In the genomic region with DNA sequence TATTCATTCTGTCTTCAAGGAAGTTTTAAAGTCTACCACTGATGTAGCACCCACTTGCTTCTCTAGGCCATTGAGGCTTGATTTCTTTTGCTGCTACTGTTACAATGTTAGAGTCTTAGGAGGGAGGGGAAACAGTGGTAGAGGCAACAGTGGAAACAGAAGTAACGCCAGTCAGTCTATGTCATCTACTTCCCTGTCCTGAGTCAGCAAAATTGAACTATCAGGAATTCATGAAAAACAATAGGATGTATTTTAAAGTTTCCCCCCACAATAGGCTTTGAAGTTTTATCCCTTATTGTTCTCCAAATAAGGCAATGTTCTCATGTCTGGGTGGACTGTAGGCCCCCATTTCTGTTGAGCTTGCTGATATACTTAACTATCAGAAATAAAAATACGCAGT, we compare ENCODE assay signal across 13 mouse cellular contexts.
"Had no signal": no experiment of that assay in that cellular context is flagged by ENCODE, and none has a peak within 500 bp of the region (broad histone marks: within the 10 kb centered on the region; RNA-seq: fewer than 3 reads in every experiment).

No protein-coding gene starts in this region.

- H3K27me3 ChIP-seq: limb, embryonic 13.5 days; neural tube, embryonic 15.5 days had no signal

- DNase-seq: kidney, adult 9 months; kidney, postnatal 10 days; lung, postnatal 14 days; midbrain, embryonic 14.5 days; right cerebral cortex, adult 18-20 months; right cerebral cortex, postnatal 25 days; thymus, adult 18-20 months; thymus, postnatal 14 days had no signal

- H3K4me3 ChIP-seq: layer of hippocampus, adult 2 months; limb, embryonic 13.5 days; myocyte; neural tube, embryonic 15.5 days had no signal

- H3K4me2 ChIP-seq: limb, embryonic 13.5 days; neural tube, embryonic 15.5 days had no signal

- H3K27ac ChIP-seq: layer of hippocampus, adult 2 months; limb, embryonic 13.5 days; neural tube, embryonic 15.5 days had no signal

- H3K36me3 ChIP-seq: limb, embryonic 13.5 days; neural tube, embryonic 15.5 days had no signal

- ATAC-seq: intestine, embryonic 16.5 days had no signal

- H3K9ac ChIP-seq: limb, embryonic 13.5 days; neural tube, embryonic 15.5 days had no signal

- H3K9me3 ChIP-seq: limb, embryonic 13.5 days; neural tube, embryonic 15.5 days had no signal
